Mouse (Mus musculus): ENCODE results near the gene Dse. TPM values are rescaled to one million over a fixed set of nuclear protein-coding genes. Genes with fewer than 3 reads are reported as not detected.

The Dse gene
- polyA plus RNA-seq, 1 experiment from 2014 or later = 12.4 TPM

DNA sequence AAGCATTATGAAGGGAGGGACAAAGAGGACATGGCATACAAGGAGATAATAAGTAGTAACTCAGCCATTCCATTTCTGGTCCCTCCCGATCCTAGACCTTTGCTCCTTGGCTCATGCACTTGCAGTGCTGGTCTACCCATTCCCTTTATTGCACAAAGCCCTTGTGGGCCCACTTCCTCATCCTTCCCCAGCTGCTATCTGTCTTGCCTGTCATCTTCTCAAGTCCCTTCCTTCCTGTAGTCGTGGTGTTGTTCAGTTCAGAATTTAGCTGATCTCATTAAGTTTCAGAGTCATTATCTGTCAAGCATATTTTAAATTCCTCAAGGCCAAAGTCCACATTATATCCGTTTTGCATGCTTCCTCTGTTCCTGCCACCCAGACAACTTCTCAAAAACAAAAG is 9.5 kb downstream of the Dse start:
- WGBS = 22% methylated on average over 3 of the region's 3 CpGs
- Histone ChIP-seq H3K27ac (peak overlapping the region; percentile 48), H3K4me1 (replicated peaks) (peaks cover 29% of the 10 kb centered on the region), H3K9ac (no peak overlapping the region), H3K4me3 (no peak overlapping the region), H3K27me3 (no peaks in the 10 kb centered on the region), H3K4me2 (no peak overlapping the region), H3K36me3 (no peaks in the 10 kb centered on the region), H3K9me3 (replicated peaks) (no peaks in the 10 kb centered on the region)
- no peak; the same call in 1 of the 2 replicates for ATAC-seq (replicated peaks; ENCODE audit: insufficient number of reproducible peaks, insufficient read depth, low FRiP score, low read depth)

DNA sequence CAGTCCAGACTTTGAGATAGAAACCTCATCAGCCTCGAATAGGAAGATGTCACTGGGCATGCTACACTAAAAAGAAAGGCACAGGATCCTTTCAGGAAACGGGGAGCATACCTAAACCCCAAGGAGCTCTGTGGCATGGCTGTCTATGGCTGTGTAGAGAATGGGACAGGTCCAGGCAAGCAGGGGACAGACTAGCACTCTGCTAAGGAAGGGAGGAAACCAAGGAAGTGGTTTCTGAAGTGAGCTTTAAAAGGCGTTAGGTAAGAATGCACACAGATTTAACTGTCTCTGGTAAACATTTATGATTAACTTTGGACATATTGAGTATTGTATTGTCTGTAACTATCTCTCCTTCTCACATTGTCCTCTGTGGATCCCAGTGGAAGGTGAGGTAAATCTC is 10.2 kb downstream of the Dse start:
- 63% methylated on average over 3 of the region's 3 CpGs for WGBS
- H3K27me3 ChIP-seq = no peaks in the 10 kb centered on the region
- no peak overlapping the region for H3K4me2 ChIP-seq
- H3K36me3 ChIP-seq = no peaks in the 10 kb centered on the region
- H3K9me3 ChIP-seq (replicated peaks) = no peaks in the 10 kb centered on the region
- H3K9ac ChIP-seq = no peak overlapping the region
- no peak overlapping the region for H3K27ac ChIP-seq
- peaks cover 29% of the 10 kb centered on the region for H3K4me1 ChIP-seq (replicated peaks)
- ATAC-seq (replicated peaks; ENCODE audit: insufficient number of reproducible peaks, insufficient read depth, low FRiP score, low read depth) = no peak
- no peak overlapping the region for H3K4me3 ChIP-seq

DNA sequence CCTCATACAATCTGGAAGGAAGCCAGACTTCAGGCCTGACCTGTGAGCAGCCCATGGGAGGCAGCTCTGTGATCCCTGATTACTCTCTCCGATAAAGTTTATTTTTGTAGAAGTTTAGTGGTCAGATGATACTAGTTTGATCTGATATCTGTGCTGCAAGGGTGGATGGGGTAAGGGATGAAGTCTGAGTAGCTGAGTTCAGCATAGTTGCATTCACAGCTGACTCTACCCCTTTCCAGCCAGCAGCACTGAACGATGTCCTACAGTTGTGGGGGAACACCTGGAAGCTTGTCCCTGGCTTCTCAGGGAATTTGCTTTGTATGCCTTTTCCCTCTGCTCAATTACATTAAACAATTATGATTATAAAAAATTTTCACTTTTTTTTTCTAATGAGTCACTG is 12.6 kb downstream of the Dse start:
- H3K9me3 ChIP-seq (replicated peaks) = no peaks in the 10 kb centered on the region
- H3K36me3 ChIP-seq = no peaks in the 10 kb centered on the region
- ATAC-seq (replicated peaks; ENCODE audit: insufficient number of reproducible peaks, insufficient read depth, low FRiP score, low read depth) = no peak
- WGBS = 19% methylated on average over 2 of the region's 2 CpGs
- no peak overlapping the region for H3K9ac ChIP-seq
- no peak overlapping the region for H3K27ac ChIP-seq
- no peak overlapping the region for H3K4me3 ChIP-seq
- H3K27me3 ChIP-seq = no peaks in the 10 kb centered on the region
- H3K4me1 ChIP-seq (replicated peaks) = peaks cover 26% of the 10 kb centered on the region
- H3K4me2 ChIP-seq = no peak overlapping the region

DNA sequence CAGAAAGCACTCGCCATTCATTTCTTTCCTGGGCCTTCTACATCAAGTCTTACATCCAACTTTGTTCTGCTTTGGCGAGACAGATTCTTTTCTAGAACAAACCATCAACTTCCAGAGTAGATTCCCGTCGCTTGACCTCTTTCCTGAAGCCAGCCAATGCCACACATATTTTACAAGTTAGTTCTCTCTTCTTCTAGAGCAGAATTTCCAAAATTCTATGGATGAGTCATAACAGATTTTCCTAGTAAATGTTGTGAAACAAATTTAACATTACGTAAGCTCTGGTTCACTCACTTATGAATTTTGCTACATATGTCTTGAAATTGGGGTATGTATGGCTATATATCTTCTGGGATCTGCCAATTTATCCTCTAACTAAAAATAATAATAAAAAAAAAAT is 13.0 kb downstream of the Dse start:
- Histone ChIP-seq H3K36me3 (no peaks in the 10 kb centered on the region), H3K4me3 (no peak overlapping the region), H3K4me1 (replicated peaks) (peaks cover 23% of the 10 kb centered on the region), H3K9me3 (replicated peaks) (no peaks in the 10 kb centered on the region), H3K27ac (no peak overlapping the region), H3K27me3 (no peaks in the 10 kb centered on the region), H3K4me2 (no peak overlapping the region), H3K9ac (no peak overlapping the region)
- 79% methylated on average over 5 of the region's 5 CpGs for WGBS
- no peak for ATAC-seq (replicated peaks; ENCODE audit: insufficient number of reproducible peaks, insufficient read depth, low FRiP score, low read depth)

DNA sequence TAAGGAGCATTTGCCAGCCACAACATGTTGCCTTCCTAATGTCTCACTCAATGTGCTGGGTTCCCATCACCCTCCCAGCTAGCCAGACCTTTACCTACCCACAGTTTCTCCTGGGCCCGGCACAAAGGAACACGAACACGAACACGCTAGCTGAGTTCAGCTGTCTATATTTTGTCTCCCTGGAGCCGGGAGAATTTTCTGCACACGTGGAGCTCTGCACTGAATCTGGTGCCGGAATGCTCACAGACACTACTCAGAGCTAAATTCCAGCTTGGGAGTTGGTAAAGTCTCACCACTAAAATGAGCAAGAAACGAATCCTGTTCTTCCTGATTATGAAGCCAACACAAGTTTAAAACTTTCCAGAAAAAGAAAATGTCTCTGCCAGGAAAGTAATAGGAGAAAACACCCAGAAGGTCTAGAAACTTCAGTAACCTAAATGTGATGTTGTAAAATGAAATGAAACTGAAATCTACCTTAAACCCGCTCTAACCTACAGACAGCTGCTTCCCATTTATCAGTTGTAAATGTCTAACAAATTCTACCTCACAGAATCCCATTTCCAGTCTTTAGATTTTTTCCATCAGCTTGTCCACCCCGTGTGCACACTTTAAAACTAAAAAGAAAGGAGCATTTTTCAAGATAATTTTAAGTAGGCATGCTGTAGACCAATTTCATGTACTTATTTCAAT is 20.8 kb downstream of the Dse start:
- H3K4me3 ChIP-seq = no peak overlapping the region
- no peak for ATAC-seq (replicated peaks; ENCODE audit: insufficient number of reproducible peaks, insufficient read depth, low FRiP score, low read depth)
- H3K4me2 ChIP-seq = peak overlapping the region; percentile 18; the same call in 1 of the 2 replicates
- no peaks in the 10 kb centered on the region for H3K27me3 ChIP-seq
- WGBS = 52% methylated on average over 10 of the region's 10 CpGs
- no peaks in the 10 kb centered on the region for H3K36me3 ChIP-seq
- no peak overlapping the region for H3K9ac ChIP-seq
- peak overlapping the region; percentile 25; the same call in 1 of the 2 replicates for H3K27ac ChIP-seq
- peaks cover 6% of the 10 kb centered on the region for H3K4me1 ChIP-seq (replicated peaks)
- no peaks in the 10 kb centered on the region for H3K9me3 ChIP-seq (replicated peaks)

DNA sequence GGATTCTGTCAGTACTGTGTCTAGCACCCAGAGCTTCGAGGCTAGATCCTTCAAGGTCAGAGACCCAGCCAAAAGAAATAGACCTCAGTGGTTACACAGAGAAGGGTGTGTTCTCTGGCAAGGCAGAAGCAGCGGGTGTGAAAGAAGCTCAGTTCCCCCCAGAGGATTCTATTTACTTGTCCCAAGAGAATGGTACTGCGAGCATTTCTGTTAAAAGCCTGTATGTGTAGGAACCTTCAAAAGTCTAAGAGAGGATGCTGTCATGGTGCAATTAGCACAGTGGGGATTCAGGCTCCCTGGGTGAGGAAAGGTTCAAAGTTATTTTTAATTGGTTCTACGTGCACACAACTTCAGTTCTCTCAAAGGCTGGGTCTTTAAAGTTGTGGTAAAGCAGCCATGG is 22.0 kb downstream of the Dse start:
- no peaks in the 10 kb centered on the region for H3K36me3 ChIP-seq
- no peak overlapping the region for H3K4me3 ChIP-seq
- ATAC-seq (replicated peaks; ENCODE audit: insufficient number of reproducible peaks, insufficient read depth, low FRiP score, low read depth) = no peak
- no peak overlapping the region for H3K4me2 ChIP-seq
- no peak overlapping the region for H3K27ac ChIP-seq
- no peak overlapping the region for H3K9ac ChIP-seq
- peaks cover 6% of the 10 kb centered on the region for H3K4me1 ChIP-seq (replicated peaks)
- no peaks in the 10 kb centered on the region for H3K9me3 ChIP-seq (replicated peaks)
- 64% methylated on average over 4 of the region's 4 CpGs for whole genome bisulfite sequencing
- no peaks in the 10 kb centered on the region for H3K27me3 ChIP-seq

DNA sequence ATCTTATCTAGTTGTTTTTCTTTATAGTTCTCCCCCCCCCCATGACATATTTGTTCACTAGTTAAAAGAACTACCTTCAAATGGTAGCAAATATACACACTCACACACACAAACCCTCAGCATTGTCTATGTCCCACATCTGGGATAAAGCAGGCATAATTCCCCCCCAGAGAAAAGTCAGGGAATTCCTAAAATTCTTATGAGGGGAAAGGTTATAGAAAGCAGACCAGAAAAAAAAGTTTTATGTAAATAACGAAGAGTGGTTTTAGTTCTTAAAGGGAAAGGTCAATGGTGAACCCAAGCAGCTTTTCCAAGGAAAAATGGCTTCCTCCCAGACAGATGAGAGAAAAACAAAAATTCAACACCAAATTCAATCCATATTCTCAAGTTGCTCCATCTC is 22.6 kb downstream of the Dse start:
- Histone ChIP-seq H3K4me2 (no peak overlapping the region), H3K27me3 (no peaks in the 10 kb centered on the region), H3K27ac (no peak overlapping the region), H3K4me3 (no peak overlapping the region), H3K9ac (no peak overlapping the region), H3K4me1 (replicated peaks) (peaks cover 6% of the 10 kb centered on the region), H3K36me3 (no peaks in the 10 kb centered on the region), H3K9me3 (replicated peaks) (no peaks in the 10 kb centered on the region)
- ATAC-seq (replicated peaks; ENCODE audit: insufficient number of reproducible peaks, insufficient read depth, low FRiP score, low read depth) = no peak
- 56% methylated on average over 1 of the region's 1 CpGs for WGBS

DNA sequence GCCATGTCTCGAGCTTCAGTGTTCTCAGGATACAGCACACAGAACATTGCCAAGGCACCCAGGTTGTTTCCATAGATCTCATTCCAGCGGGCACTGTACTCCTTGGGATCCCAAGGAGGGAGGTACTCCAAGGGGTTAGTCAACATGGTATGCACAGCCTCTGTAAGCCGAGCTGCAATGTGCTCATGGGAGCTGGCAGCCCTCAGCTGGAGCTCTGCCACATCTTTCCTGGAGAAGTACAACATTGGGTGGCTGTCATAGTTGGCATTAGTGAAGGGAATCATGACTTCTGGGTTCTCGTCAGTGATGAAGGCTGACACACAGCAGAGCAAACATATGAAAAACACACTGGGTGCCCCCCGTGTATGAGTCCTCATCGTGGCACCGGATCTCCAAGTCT is 23.8 kb downstream of the Dse start:
- Histone ChIP-seq H3K27me3 (no peaks in the 10 kb centered on the region), H3K9me3 (replicated peaks) (no peaks in the 10 kb centered on the region), H3K4me1 (replicated peaks) (peaks cover 6% of the 10 kb centered on the region), H3K27ac (no peak overlapping the region), H3K36me3 (no peaks in the 10 kb centered on the region), H3K4me3 (no peak overlapping the region), H3K4me2 (no peak overlapping the region), H3K9ac (no peak overlapping the region)
- WGBS = 72% methylated on average over 7 of the region's 7 CpGs
- no peak for ATAC-seq (replicated peaks; ENCODE audit: insufficient number of reproducible peaks, insufficient read depth, low FRiP score, low read depth)

DNA sequence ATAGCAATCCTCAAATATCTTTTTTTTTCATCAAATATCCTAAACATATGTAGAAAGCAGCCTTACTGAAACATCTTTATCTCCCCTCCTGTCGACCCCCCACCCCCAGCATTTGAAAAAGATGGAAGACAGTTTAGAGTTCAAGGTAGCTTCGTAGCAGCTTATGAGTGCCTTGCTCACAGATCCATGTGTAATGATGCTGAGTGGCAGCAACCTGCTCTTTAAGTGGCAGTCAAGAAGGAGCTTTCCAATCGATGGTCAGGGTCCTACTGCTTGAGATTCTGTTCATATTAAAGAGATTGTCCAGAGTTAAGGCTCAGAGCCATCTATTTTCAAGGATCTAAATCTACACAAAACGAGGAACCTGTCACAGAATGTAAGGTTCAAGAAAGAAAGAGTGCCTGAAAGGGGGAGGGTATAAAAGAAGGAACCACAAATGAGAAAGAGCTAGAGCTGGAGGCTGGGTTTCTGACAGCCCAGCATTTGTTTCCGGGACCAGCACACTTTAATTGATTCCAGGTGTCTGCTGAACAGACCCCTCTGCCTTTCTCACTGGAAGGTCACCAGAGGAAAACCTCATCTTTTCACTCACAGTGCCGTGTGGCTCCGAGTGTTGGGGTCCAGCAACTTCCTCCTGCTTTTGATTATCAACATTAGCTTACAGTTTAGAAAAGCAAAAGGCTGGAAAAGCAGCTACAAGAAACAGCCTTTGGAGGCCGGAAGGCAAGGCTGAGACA is 31.5 kb downstream of the Dse start:
- Histone ChIP-seq H3K4me2 (no peak overlapping the region), H3K27ac (no peak overlapping the region), H3K36me3 (no peaks in the 10 kb centered on the region), H3K4me1 (replicated peaks) (0 out of 2 replicates have a peak, but pooled peaks cover 3% of the 10 kb centered on the region), H3K9me3 (replicated peaks) (no peaks in the 10 kb centered on the region), H3K27me3 (no peaks in the 10 kb centered on the region), H3K4me3 (no peak overlapping the region), H3K9ac (no peak overlapping the region)
- ATAC-seq (replicated peaks; ENCODE audit: insufficient number of reproducible peaks, insufficient read depth, low FRiP score, low read depth) = no peak
- WGBS = 40% methylated on average over 8 of the region's 8 CpGs

DNA sequence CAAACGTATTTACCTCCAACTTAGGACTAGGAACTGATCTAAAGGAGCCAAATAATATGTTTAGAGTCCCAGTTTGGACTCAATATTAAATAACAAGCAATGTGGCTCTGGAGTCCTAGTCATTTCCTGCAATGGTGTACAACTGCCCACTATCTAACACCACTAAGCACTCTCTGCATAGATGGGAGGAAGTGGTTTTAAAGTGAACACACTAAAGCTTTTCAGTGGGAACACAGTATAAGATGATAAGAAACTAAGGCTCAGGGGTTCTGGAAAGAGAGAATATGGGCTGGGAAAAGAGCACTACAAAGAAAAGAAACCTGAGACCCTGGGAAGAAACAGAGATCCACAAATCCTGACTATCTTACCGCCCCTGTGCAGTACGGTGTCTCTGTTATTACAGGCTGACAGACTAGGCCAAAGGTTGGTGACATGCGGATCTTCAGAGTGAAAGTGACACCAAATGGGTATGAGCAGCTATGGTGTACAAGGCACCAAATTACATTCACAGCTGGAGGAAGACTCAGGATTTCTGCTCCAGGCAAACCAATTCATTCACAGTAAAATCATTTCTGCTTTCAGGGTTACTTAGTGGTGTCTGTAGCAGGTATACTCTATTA is 34.7 kb downstream of the Dse start:
- Histone ChIP-seq H3K9ac (no peak overlapping the region), H3K27me3 (no peaks in the 10 kb centered on the region), H3K27ac (no peak overlapping the region), H3K36me3 (no peaks in the 10 kb centered on the region), H3K4me3 (no peak overlapping the region), H3K4me1 (replicated peaks) (0 out of 2 replicates have a peak, but pooled peaks cover 3% of the 10 kb centered on the region), H3K4me2 (no peak overlapping the region), H3K9me3 (replicated peaks) (no peaks in the 10 kb centered on the region)
- WGBS = 65% methylated on average over 4 of the region's 4 CpGs
- ATAC-seq (replicated peaks; ENCODE audit: insufficient number of reproducible peaks, insufficient read depth, low FRiP score, low read depth) = no peak; the same call in 1 of the 2 replicates

DNA sequence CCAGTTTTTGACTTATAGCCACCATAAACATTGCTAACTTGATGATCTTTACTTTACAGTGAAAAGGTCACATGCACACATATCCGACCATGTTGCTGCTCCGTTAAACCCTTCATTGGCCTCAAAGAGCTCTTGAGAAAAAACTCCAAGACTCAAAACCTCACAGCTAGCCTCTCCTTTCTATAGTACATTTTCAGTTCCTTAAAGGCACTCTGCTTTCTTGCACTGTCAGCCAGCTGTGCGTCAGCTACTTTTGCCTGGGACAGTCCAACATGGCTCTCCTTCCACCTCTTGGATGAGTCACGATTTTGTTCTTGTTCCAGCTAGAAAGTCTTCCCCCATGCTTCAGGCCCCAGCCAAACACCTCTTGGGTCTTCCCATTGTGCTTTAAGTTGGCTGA is 35.9 kb downstream of the Dse start:
- H3K4me1 ChIP-seq (replicated peaks) = 0 out of 2 replicates have a peak, but pooled peaks cover 3% of the 10 kb centered on the region
- WGBS = 69% methylated on average over 4 of the region's 4 CpGs
- no peaks in the 10 kb centered on the region for H3K27me3 ChIP-seq
- H3K27ac ChIP-seq = no peak overlapping the region
- H3K9ac ChIP-seq = no peak overlapping the region
- no peaks in the 10 kb centered on the region for H3K36me3 ChIP-seq
- H3K9me3 ChIP-seq (replicated peaks) = no peaks in the 10 kb centered on the region
- no peak overlapping the region for H3K4me2 ChIP-seq
- ATAC-seq (replicated peaks; ENCODE audit: insufficient number of reproducible peaks, insufficient read depth, low FRiP score, low read depth) = no peak
- no peak overlapping the region for H3K4me3 ChIP-seq
